Mouse (Mus musculus): ENCODE data around the gene Ap1m2.

DNA sequence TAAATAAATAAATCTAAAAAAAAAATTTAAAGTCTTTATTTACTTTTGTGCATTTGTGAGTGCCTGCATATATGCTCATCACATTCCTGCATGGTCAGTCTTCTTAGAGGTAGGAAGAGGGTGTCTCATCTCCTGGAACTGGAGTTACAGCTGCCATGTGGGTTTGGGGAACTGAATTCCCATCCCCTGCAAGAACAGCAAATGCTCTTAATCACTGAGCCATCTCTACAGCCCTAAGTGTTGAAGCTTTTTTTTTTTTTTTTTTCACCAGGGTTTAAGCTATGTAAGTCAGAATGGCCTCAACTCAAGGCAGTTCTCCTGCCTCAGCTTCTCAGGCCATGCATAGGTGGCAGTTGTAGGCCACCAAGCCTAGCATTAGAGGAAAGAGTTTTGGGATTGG is 22.6 kb upstream of the Ap1m2 start:
- TF ChIP-seq CTCF (IDR thresholded peaks at IDR 0.05; ENCODE audit: low read depth, low read length), result no peak
- TF ChIP-seq GATA1 (IDR thresholded peaks at IDR 0.05; ENCODE audit: borderline replicate concordance, low read length), result no peak
